Mouse (Mus musculus) heart, adult 10 weeks (tissue): ENCODE data around the gene Tubb4b. TPM values are rescaled to one million over a fixed set of nuclear protein-coding genes. Genes with fewer than 3 reads are reported as not detected.

Experiments
- polyA plus RNA-seq: library from polyadenylated mRNA; stranded (reverse); fragments of 350-450 nt; fragmentation: Illumina TruSeq; extraction: RNeasy Lipid Tissue Mini Kit (QIAGEN cat#74804); gene quantifications from one replicate; pipeline ENCODE4 v1.2.3, GENCODE M21; 2014; ENCODE audit warnings: low read depth, low replicate concordance

Tubb4b gene
- 275 TPM for polyA plus RNA-seq

DNA sequence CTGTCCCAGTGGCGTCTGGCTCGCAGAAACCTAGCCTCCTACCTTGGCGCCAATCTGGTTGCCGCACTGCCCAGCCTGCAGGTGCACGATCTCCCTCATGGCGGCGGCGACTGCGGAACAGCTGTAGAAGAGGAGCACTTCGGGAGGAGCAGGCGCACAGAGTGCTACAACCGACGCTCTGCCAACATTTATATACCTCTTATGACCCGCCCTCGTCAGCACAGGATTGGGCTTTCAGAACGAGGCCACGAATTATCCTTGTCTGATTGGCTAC lies at the start of gene Tubb4b:
Gene Tubb4b (minus strand): TSS at position 211 of the 274 bp plus-strand sequence.

DNA sequence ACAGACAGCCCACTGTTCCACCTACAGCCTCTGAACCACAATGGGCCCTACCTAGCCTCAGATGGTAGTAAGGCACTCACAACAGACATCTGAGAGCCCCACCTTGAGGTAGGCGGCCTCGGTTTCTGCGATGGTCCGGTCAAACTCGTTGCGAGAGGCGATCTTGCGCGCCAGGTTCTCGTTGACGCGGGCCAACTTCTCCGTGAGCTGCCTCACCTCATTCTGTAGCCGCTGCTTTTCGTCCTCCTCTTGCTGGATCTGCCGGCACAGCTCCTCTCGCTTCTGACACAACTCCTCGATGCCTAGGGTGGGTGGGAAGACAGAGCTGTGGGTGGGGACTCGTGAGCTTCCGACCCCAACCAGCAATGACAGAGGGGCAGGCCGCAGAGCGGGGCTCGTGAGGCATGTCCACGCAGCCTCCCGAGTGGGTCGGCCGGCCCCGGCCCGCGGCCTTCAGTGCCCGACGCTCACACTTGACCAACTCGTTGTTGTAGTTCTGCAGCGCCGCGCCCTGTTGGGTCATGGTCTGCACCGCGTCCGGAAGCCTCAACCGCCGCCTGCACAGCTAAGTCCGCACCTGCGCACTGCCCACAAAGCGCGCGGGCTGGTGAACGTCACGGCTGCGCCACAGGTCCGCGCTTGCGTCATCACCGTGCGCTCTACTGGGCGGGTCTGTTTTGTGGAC lies 47.5 kb upstream of the Tubb4b start, which contains the start of the genes Ssna1 and Anapc2:
Gene Ssna1 (minus strand): TSS at position 612 of the 685 bp plus-strand sequence.
Gene Anapc2 (plus strand): TSS at position 652 of the 685 bp plus-strand sequence.

DNA sequence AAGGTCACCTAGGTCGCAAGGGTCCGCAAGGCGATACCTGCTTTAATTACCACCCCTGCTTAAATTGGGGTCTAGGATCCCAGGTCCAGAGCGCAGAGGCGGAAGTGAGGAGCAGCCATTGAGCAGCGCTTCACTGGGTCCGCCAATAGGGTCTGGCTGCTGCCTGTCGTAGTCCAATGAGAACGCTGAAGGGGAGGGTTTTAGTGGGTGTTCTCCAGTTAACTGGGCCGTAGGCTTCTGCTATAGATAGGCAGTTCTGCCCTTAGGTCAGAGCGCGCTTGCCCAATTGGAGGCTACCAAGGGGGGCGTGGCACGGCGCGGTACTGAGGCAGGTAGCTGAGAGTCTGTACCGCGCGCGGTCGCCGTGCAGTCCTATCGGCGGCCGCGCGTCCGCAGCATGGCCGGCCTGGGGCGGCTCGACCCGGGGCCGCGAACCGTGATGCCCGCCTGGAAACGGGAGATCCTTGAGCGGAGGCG lies 37.8 kb upstream of the Tubb4b start, which contains the start of gene Tprn:
Gene Tprn (plus strand): TSS at position 328 of the 477 bp plus-strand sequence.

DNA sequence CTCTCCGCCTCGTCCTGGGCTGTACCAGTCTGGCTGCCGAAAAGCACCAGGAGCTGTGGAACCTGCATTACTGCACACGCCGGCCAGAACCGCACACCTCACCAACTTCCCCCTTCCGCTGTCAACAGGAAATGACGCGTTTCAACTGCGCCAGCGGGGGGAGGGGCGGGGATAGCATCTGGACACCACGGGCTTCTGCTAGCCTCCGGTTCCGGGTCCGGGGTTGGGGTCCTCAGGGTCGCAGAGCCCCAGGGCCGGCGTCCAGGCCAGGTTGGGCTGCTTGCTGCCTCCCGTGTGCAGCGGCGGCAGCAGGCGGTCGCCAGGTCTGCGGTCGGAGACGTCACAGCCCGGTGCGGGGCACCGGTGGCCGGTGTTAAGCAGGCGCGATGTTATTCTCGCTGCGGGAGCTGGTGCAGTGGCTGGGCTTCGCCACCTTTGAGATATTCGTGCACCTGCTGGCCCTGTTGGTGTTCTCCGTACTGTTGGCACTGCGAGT lies 30.8 kb upstream of the Tubb4b start, which contains the start of gene Tmem203:
Gene Tmem203 (plus strand): TSS at position 156 of the 496 bp plus-strand sequence.

DNA sequence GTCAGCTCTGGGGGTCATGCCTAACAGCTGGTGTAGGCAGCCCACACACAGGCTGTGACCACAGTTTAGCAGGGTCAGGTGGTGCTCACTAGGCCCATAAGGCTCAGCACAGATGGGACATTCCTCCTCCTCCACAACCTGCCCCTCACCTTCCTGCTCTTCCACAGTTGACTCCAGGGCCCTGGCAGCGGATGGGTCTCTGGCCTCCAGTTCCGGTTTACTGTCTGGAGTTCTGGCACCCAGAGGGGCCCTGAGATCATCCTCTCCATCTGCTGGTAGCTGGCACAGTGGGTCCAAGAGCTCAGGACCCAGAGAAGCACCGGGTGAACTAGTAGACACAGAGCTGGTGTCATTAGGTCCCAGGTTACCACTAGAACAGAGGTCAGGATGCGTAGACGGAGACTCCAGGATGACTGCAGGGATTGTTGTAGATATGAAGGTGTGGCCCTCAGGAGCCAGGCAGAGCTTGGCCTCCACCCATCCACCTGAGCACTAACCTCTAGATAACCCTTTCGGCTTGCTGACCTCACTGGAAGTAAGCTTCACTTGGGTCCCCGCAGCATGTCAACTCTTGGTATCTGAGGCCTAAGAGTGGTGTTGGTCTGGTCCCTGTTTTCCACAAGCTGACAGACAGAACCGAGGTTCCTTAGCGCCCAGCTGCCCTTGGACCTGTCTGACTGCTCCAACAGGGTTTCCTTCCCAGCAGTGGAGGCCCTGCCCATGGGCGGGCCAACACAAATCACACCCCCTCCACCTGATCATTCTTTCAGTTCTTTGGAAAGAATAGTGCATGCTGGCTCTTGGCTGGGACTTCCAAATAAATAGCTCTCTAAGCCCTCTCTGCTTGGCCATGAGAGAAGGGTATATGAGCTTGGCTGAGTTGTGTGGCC lies 21.9 kb upstream of the Tubb4b start, which contains the start of gene AL732309.1:
Gene AL732309.1 (minus strand): TSS at position 681 of the 890 bp plus-strand sequence.

DNA sequence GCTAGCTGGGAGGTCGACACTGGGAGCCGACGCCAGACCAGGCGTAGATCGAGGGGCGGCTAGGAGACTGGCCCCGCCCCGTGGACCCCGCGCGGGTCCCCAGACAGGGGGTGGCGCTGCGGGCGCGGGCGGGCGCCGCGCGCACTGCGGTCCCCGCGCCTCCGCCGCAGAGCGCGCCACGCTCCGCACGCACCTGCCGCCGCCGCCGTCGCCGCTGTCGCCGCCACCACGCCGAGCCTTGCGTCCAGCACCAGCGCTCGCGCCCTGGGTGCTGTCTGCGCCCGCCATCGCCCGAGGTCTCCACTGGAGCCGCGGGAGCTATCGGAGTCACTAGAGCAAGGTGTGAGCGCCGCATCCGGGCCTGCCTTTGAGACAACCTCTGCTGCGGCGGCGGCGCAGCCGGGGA lies 17.6 kb upstream of the Tubb4b start, which contains the start of the genes Rnf208 and Cysrt1:
Gene Rnf208 (plus strand): TSS at position 155 of the 406 bp plus-strand sequence.
Gene Cysrt1 (minus strand): TSS at position 352 of the 406 bp plus-strand sequence.

DNA sequence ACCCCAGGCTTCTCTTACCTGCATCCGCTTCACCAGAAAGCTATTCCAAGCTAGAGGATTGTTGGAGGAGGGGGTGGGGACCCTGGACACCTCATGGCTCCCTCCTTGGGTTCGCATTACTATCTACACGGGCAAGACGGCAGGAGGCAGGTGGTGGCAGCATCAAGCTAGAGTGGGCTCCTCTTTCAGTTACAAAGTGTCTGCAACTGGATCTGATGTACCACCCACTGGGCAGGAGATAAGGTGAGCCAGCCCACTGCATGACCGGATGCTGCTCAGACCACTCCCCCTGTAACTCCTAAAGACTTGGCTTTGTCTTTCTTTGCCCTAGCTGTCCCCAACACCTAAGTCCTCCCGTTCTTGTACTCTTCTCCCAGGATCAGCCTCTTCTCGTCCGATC lies 12.1 kb upstream of the Tubb4b start, which contains the start of gene Rnf224:
Gene Rnf224 (minus strand): TSS at position 174 of the 400 bp plus-strand sequence.

DNA sequence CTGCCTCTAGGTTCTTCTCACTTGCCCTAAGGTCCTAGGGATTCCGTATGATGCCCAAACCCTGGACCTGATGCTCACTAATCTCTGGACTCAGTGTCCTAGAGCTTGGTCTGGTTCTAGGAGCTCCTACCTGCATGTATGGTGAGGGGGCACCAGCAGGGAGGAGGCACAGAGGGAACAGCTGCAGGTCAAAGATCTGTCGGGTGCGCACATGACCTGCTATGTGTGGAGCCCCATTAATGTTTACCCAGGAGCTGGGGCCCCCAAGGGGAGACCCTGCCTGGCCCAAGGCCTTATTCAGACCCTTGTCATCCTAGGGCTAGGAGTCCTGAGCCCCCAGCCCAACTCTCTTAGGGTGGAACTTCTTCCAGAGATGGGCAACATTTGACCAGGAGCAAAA lies 9.5 kb upstream of the Tubb4b start, which contains the start of gene Slc34a3:
Gene Slc34a3 (minus strand): TSS at position 315 of the 400 bp plus-strand sequence.

DNA sequence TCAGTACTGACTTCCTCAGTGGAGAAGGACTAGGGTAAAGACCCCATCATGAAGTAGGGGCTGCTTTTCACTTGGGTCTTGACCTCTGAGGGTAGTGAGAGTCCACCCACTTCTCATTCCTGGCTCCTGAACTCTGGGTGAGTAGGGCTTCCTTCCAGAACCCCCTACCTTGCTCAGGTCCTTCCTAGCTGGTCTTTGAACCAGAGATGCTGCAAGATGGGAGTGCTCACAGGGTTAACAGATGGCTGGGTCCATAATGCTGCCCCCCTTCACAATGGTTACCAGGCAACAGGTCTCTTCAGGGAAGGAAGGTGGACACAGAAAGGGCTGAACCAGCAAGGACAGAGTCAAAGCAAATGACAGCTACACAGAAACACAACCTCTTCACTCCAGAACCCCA lies 6.1 kb downstream of the Tubb4b start, which contains the start of gene Fam166a:
Gene Fam166a (plus strand): TSS at position 301 of the 400 bp plus-strand sequence.

DNA sequence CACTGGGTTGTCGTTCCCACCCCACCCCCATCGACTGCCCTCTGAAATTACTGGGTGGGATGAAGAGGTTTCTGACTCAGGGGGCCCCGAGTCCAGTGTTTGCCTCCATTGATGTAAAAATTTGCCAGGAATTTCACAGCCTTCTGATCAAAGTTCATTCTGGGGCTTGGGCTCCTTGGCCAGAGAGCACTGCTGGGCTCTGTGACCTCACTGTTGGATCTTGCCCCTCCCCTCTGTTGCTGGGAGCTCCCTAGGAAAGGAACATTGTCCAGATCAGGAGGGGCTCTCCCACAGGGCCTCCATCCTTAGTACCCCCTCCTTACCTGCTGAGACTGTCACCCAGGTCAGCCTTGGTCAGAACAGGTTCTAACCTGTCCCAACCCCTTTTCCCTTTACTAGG lies 10.1 kb downstream of the Tubb4b start, which contains the start of gene Stpg3:
Gene Stpg3 (minus strand): TSS at position 194 of the 400 bp plus-strand sequence.

DNA sequence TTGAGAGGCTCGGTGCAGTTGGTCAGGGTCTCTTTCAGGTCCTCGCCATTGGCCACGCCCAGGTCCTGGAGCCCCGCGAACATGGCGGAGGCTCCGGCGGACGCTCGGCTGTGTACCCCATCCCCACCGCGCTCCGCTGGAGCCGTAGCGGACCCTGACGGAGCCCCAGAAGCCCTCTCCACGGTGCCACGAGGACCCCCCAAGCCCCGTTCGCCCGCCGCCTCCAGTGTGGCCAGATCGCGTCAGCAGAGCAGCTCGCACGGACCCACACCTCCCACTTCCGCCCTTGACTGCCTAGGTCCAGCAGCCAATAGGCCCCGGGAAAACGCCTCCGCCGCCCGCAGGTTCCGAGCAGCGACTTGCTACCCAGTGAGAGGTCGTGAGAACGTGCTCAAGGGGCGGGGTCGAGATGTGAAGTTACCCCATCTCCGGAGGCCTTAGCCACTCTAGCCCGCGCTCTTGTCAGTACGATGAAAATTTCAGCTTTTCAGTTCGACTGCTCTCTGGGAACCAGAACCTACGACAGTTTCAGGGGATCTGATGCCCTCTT lies 13.3 kb downstream of the Tubb4b start, which contains the start of gene Nelfb:
Gene Nelfb (minus strand): TSS at position 369 of the 550 bp plus-strand sequence.

DNA sequence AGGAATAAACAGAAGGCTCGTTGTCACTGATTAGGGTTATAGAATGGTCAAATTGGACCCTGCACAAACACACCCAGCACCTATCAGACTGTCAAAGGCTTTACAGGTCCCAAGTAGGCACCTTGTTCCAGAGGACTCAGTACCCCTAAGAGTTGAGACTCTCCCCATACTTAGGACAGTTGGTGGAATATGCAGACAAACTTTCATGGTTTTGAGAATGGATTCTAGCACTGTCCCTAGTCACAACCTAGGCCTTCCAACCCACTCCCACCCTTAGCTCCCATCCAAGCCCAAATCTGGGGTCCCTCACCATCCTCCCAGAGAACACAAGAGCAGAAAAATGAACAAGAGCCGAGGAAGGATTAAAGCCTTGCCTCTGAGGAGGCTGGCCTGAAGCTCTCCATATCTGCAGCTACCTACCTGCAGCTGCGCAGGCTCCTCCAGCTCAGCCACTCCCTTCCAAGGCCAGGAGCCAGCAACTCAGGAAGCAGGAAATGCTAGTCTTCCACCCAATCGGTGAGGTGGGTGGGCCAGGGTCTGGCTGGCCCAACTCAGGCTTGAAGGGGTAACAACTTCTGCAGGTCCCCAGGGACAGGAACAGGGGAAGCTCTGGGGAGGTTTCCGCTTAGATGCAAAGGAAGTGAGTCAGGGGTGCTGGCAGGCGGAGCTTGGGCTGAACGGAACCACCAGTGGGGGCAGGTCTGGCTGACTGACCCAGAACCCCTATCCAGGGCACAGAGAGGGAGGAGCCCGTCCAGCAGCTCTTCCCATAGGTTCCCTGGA lies 28.1 kb downstream of the Tubb4b start, which contains the start of gene Tor4a:
Gene Tor4a (minus strand): TSS at position 715 of the 783 bp plus-strand sequence.

DNA sequence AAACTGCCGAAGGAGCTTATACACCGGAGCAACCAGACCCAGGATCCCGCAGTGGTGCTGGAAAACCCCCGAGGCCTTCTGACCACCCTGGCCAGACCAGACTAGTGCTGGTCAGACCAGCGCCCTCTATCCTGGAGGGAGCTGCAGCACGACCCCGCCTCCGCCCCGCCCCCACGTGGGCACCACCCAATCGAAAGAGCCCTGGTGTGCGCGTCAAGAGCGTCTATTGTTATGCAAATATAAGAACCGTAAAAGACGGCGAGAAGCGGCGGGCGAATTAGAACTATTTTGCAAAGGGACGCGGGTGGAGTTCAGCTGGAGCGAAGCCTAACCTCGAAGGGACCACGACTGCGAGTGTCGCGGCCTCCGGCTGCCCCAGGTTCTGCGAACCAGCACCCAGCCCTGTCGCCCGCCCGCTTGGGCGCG lies 44.0 kb downstream of the Tubb4b start, which contains the start of gene Nrarp:
Gene Nrarp (plus strand): TSS at position 281 of the 426 bp plus-strand sequence.

Other genes with a start within 250 kb of the Tubb4b start
- 116 TPM for gene Mrpl41, start 249.6 kb downstream of the Tubb4b start, polyA plus RNA-seq
- 21.6 TPM for gene Pnpla7, start 248.7 kb downstream of the Tubb4b start, polyA plus RNA-seq
- 27.4 TPM for gene Nsmf, start 170.3 kb downstream of the Tubb4b start, polyA plus RNA-seq
- gene Entpd8, start 144.4 kb downstream of the Tubb4b start, polyA plus RNA-seq = not detected
- not detected for gene Noxa1, start 129.6 kb downstream of the Tubb4b start, polyA plus RNA-seq
- 9.5 TPM for gene Nrarp, start 43.9 kb downstream of the Tubb4b start, polyA plus RNA-seq
- 4.8 TPM for gene Tor4a, start 27.8 kb downstream of the Tubb4b start, polyA plus RNA-seq
- 34.5 TPM for gene Nelfb, start 13.2 kb downstream of the Tubb4b start, polyA plus RNA-seq
- gene Stpg3, start 10.1 kb downstream of the Tubb4b start, polyA plus RNA-seq = not detected
- gene Fam166a, start 6.0 kb downstream of the Tubb4b start, polyA plus RNA-seq = not detected
- gene Slc34a3, start 9.7 kb upstream of the Tubb4b start, polyA plus RNA-seq = not detected
- gene Rnf224, start 12.1 kb upstream of the Tubb4b start, polyA plus RNA-seq = not detected
- gene Rnf208, start 17.6 kb upstream of the Tubb4b start, polyA plus RNA-seq = not detected
- not detected for gene Cysrt1, start 17.8 kb upstream of the Tubb4b start, polyA plus RNA-seq
- 6.4 TPM for gene AL732309.1, start 22.2 kb upstream of the Tubb4b start, polyA plus RNA-seq
- gene Tmem203, start 30.7 kb upstream of the Tubb4b start, polyA plus RNA-seq = 9.8 TPM
- gene Tprn, start 37.9 kb upstream of the Tubb4b start, polyA plus RNA-seq = 3.3 TPM
- gene Ssna1, start 47.7 kb upstream of the Tubb4b start, polyA plus RNA-seq = 49.1 TPM
- gene Anapc2, start 47.8 kb upstream of the Tubb4b start, polyA plus RNA-seq = 42.7 TPM
- gene Tmem210, start 63.4 kb upstream of the Tubb4b start, polyA plus RNA-seq = not detected
- not detected for gene Lrrc26, start 65.2 kb upstream of the Tubb4b start, polyA plus RNA-seq
- gene Grin1, start 94.5 kb upstream of the Tubb4b start, polyA plus RNA-seq = not detected
- 21.4 TPM for gene Man1b1, start 107.6 kb upstream of the Tubb4b start, polyA plus RNA-seq
- 6.7 TPM for gene Dpp7, start 131.7 kb upstream of the Tubb4b start, polyA plus RNA-seq
- gene Uap1l1, start 141.0 kb upstream of the Tubb4b start, polyA plus RNA-seq = 8.8 TPM
- gene Sapcd2, start 147.6 kb upstream of the Tubb4b start, polyA plus RNA-seq = not detected
- 16.2 TPM for gene Entpd2, start 171.2 kb upstream of the Tubb4b start, polyA plus RNA-seq
- 36.7 TPM for gene Npdc1, start 174.6 kb upstream of the Tubb4b start, polyA plus RNA-seq
- not detected for gene Fut7, start 198.6 kb upstream of the Tubb4b start, polyA plus RNA-seq
- gene Abca2, start 204.0 kb upstream of the Tubb4b start, polyA plus RNA-seq = 33.3 TPM
- gene Clic3, start 232.1 kb upstream of the Tubb4b start, polyA plus RNA-seq = 1.3 TPM
- 27.9 TPM for gene Paxx, start 236.4 kb upstream of the Tubb4b start, polyA plus RNA-seq
- gene Ptgds, start 245.3 kb upstream of the Tubb4b start, polyA plus RNA-seq = 1,706 TPM